Mouse (Mus musculus): ENCODE results near the gene Erh.

Erh gene

GRCm38 (mm10) chr12:80643693-80644505 lies at the start of gene Erh, which contains the start of gene Slc39a9:
Gene Erh (minus strand): TSS chr12:80644341.
Gene Slc39a9 (plus strand): TSS chr12:80643883.
- DNase-seq (ENCODE audit: low read depth, low spot score), result peak; percentile 93

GRCm38 (mm10) chr12:80693700-80694099 lies 49.6 kb upstream of the Erh start:
- no peak for DNase-seq (ENCODE audit: low read depth, low spot score)

- peak; percentile 43 for DNase-seq (ENCODE audit: low read depth, low spot score)
These were observed 48.3 kb upstream of the Erh start, which contains the start of gene Plekhd1 for GRCm38 (mm10) chr12:80692269-80692972. Gene Plekhd1 (plus strand): TSS chr12:80692591.

GRCm38 (mm10) chr12:80691671-80692091 lies 47.5 kb upstream of the Erh start:
- DNase-seq (ENCODE audit: low read depth, low spot score), result no peak

- no peak for DNase-seq (ENCODE audit: low read depth, low spot score)
These were observed 45.6 kb upstream of the Erh start for GRCm38 (mm10) chr12:80689696-80690095.

GRCm38 (mm10) chr12:80687788-80688211 lies 43.7 kb upstream of the Erh start:
- DNase-seq (ENCODE audit: low read depth, low spot score), result no peak

- no peak for DNase-seq (ENCODE audit: low read depth, low spot score)
These were observed 40.2 kb upstream of the Erh start for GRCm38 (mm10) chr12:80684316-80684715.

- DNase-seq (ENCODE audit: low read depth, low spot score), result no peak
These were observed 39.4 kb upstream of the Erh start for GRCm38 (mm10) chr12:80683554-80683953.

- DNase-seq (ENCODE audit: low read depth, low spot score), result no peak
These were observed 37.2 kb upstream of the Erh start for GRCm38 (mm10) chr12:80681340-80681739.

GRCm38 (mm10) chr12:80673170-80673569 lies 29.0 kb upstream of the Erh start:
- peak; percentile 49 for DNase-seq (ENCODE audit: low read depth, low spot score)

GRCm38 (mm10) chr12:80668391-80668790 lies 24.2 kb upstream of the Erh start:
- no peak for DNase-seq (ENCODE audit: low read depth, low spot score)

- no peak for DNase-seq (ENCODE audit: low read depth, low spot score)
These were observed 19.8 kb upstream of the Erh start for GRCm38 (mm10) chr12:80663935-80664334.

GRCm38 (mm10) chr12:80662322-80662721 lies 18.2 kb upstream of the Erh start:
- no peak for DNase-seq (ENCODE audit: low read depth, low spot score)

- no peak for DNase-seq (ENCODE audit: low read depth, low spot score)
These were observed 14.5 kb upstream of the Erh start for GRCm38 (mm10) chr12:80658661-80659060.

- DNase-seq (ENCODE audit: low read depth, low spot score), result no peak
These were observed 10.5 kb upstream of the Erh start for GRCm38 (mm10) chr12:80654659-80655025.

GRCm38 (mm10) chr12:80653951-80654658 lies 10.0 kb upstream of the Erh start:
- no peak for DNase-seq (ENCODE audit: low read depth, low spot score)

GRCm38 (mm10) chr12:80646377-80646776 lies 2.2 kb upstream of the Erh start:
- DNase-seq (ENCODE audit: low read depth, low spot score), result no peak

- DNase-seq (ENCODE audit: low read depth, low spot score), result no peak
These were observed 346 bp upstream of the Erh start for GRCm38 (mm10) chr12:80644506-80644868.

- no peak for DNase-seq (ENCODE audit: low read depth, low spot score)
These were observed 1.1 kb downstream of the Erh start for GRCm38 (mm10) chr12:80642725-80643692.

- no peak for DNase-seq (ENCODE audit: low read depth, low spot score)
These were observed 12.4 kb downstream of the Erh start for GRCm38 (mm10) chr12:80631790-80632189.

GRCm38 (mm10) chr12:80620501-80620900 lies 23.6 kb downstream of the Erh start:
- DNase-seq (ENCODE audit: low read depth, low spot score), result no peak
